Mouse (Mus musculus): ENCODE data around the gene Tktl1.

- TF ChIP-seq CTCF (IDR thresholded peaks at IDR 0.05; ENCODE audit: borderline replicate concordance, control insufficient read depth, extremely low read depth, insufficient read depth, low read length, poor library complexity) = 0 out of 2 replicates have a peak, but pooled peaks have one; percentile 42
- TF ChIP-seq POLR2A (IDR thresholded peaks at IDR 0.05; ENCODE audit: control insufficient read depth, extremely low read depth, insufficient read depth, low read length, poor library complexity) = no peak
Measured at GRCm38 (mm10) chrX:74249615-74250014, 72.6 kb downstream of the Tktl1 start, which contains the start of gene Flna.
